21 mouse cellular contexts compared by ENCODE assay signal in the genomic region with DNA sequence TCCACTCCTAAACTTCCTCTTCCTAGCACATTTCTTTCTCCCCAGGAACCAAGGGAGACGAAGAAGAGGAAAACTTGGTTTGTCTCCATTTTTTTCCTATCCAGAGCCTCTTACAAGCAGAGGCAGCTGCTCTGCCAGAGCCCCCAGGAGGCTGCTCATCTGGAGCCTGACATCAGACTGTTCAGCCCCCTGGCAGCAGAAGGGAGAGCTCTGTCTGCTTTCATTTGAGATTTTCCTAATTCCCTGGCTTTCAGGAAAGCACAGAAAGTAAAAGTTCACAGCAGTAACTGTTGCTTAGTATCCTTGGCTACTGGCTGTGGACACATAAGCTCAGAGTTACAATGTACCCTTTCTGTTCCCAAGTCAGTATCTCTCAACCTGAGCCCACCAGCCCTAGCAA.
DNase-seq lines count a peak whose midpoint lies in the region; ATAC-seq and TF ChIP-seq lines count a peak whose summit lies in the region.
"Had no signal": no experiment of that assay in that cellular context is flagged by ENCODE, and none has a peak within 500 bp of the region (broad histone marks: within the 10 kb centered on the region; RNA-seq: fewer than 3 reads in every experiment).

No protein-coding gene starts in this region.

- no peak overlapping the region for H3K4me3 ChIP-seq in forebrain, postnatal 0 days (ENCODE audit: low read depth, low read length)
- no peak overlapping the region for H3K4me3 ChIP-seq in forebrain, embryonic 13.5 days
- H3K4me3 ChIP-seq in heart, embryonic 12.5 days = no peak overlapping the region
- no peak overlapping the region for H3K4me3 ChIP-seq in midbrain, postnatal 0 days (ENCODE audit: low read depth, low read length)
- no peak overlapping the region for H3K4me3 ChIP-seq in midbrain, embryonic 14.5 days (replicated peaks; ENCODE audit: low read depth, low read length)
- H3K4me3 ChIP-seq: embryonic facial prominence, embryonic 15.5 days; erythroblast, embryonic 14.5 days; forebrain, embryonic 10.5 days; forebrain, embryonic 15.5 days; hindbrain, embryonic 10.5 days; hindbrain, embryonic 15.5 days had no signal

- no peaks in the 10 kb centered on the region for H3K36me3 ChIP-seq in forebrain, postnatal 0 days (ENCODE audit: insufficient read depth)
- H3K36me3 ChIP-seq in forebrain, embryonic 13.5 days (ENCODE audit: poor library complexity, severe bottlenecking) = no peaks in the 10 kb centered on the region
- H3K36me3 ChIP-seq in heart, embryonic 12.5 days = no peaks in the 10 kb centered on the region
- H3K36me3 ChIP-seq in midbrain, postnatal 0 days (ENCODE audit: insufficient read depth, low read length) = no peaks in the 10 kb centered on the region
- no peaks in the 10 kb centered on the region for H3K36me3 ChIP-seq in midbrain, embryonic 14.5 days (ENCODE audit: control insufficient read depth, insufficient read depth, low read length)
- H3K36me3 ChIP-seq: embryonic facial prominence, embryonic 15.5 days; forebrain, embryonic 10.5 days; forebrain, embryonic 15.5 days; hindbrain, embryonic 10.5 days; hindbrain, embryonic 15.5 days had no signal

- peak; percentile 46; the same call in 1 of the 2 replicates for ATAC-seq in forebrain, postnatal 0 days
- ATAC-seq in forebrain, embryonic 13.5 days = no peak
- ATAC-seq in heart, embryonic 12.5 days (ENCODE audit: insufficient number of reproducible peaks, low FRiP score) = no peak
- no peak for ATAC-seq in midbrain, postnatal 0 days (ENCODE audit: low FRiP score)
- no peak for ATAC-seq in midbrain, embryonic 14.5 days (ENCODE audit: low FRiP score, low TSS enrichment)
- ATAC-seq: forebrain, embryonic 15.5 days; inflammation-experienced regulatory T-cells, adult 6 months; intestine, postnatal 0 days had no signal

- H3K27ac ChIP-seq in forebrain, postnatal 0 days (ENCODE audit: low read depth, low read length) = no peak overlapping the region
- no peak overlapping the region for H3K27ac ChIP-seq in forebrain, embryonic 13.5 days
- H3K27ac ChIP-seq in heart, embryonic 12.5 days (ENCODE audit: poor library complexity, severe bottlenecking) = no peak overlapping the region
- no peak overlapping the region for H3K27ac ChIP-seq in midbrain, postnatal 0 days (ENCODE audit: low read depth, low read length)
- H3K27ac ChIP-seq in midbrain, embryonic 14.5 days (replicated peaks; ENCODE audit: low read depth, low read length) = no peak overlapping the region
- H3K27ac ChIP-seq: embryonic facial prominence, embryonic 15.5 days; forebrain, embryonic 10.5 days; forebrain, embryonic 15.5 days; hindbrain, embryonic 10.5 days; hindbrain, embryonic 15.5 days had no signal

- no peak overlapping the region for H3K4me2 ChIP-seq in forebrain, postnatal 0 days (ENCODE audit: low read depth)
- H3K4me2 ChIP-seq in forebrain, embryonic 13.5 days = no peak overlapping the region
- no peak overlapping the region for H3K4me2 ChIP-seq in heart, embryonic 12.5 days
- H3K4me2 ChIP-seq in midbrain, postnatal 0 days (ENCODE audit: low read depth, low read length, poor library complexity, severe bottlenecking) = no peak overlapping the region
- H3K4me2 ChIP-seq in midbrain, embryonic 14.5 days (ENCODE audit: low read length) = no peak overlapping the region
- H3K4me2 ChIP-seq: embryonic facial prominence, embryonic 15.5 days; forebrain, embryonic 15.5 days; hindbrain, embryonic 15.5 days had no signal

- no peak overlapping the region for H3K9ac ChIP-seq in forebrain, postnatal 0 days
- H3K9ac ChIP-seq in forebrain, embryonic 13.5 days = no peak overlapping the region
- no peak overlapping the region for H3K9ac ChIP-seq in heart, embryonic 12.5 days
- H3K9ac ChIP-seq in midbrain, postnatal 0 days (replicated peaks; ENCODE audit: low read length, poor library complexity, severe bottlenecking) = 0 out of 2 replicates have a peak overlapping the region, but pooled peaks have one; percentile 0
- no peak overlapping the region for H3K9ac ChIP-seq in midbrain, embryonic 14.5 days (replicated peaks; ENCODE audit: low read length)
- H3K9ac ChIP-seq: embryonic facial prominence, embryonic 15.5 days; forebrain, embryonic 15.5 days; hindbrain, embryonic 15.5 days had no signal

- no peaks in the 10 kb centered on the region for H3K9me3 ChIP-seq in forebrain, postnatal 0 days (ENCODE audit: low read length)
- H3K9me3 ChIP-seq in forebrain, embryonic 13.5 days (replicated peaks) = no peaks in the 10 kb centered on the region
- H3K9me3 ChIP-seq in heart, embryonic 12.5 days (replicated peaks) = peaks cover 6% of the 10 kb centered on the region; the same call in 1 of the 2 replicates
- H3K9me3 ChIP-seq in midbrain, postnatal 0 days (ENCODE audit: low read length) = no peaks in the 10 kb centered on the region
- no peaks in the 10 kb centered on the region for H3K9me3 ChIP-seq in midbrain, embryonic 14.5 days (ENCODE audit: control insufficient read depth, low read length)
- H3K9me3 ChIP-seq: embryonic facial prominence, embryonic 15.5 days; forebrain, embryonic 10.5 days; forebrain, embryonic 15.5 days; hindbrain, embryonic 10.5 days; hindbrain, embryonic 15.5 days had no signal

- H3K4me1 ChIP-seq in forebrain, postnatal 0 days (ENCODE audit: insufficient read depth) = no peaks in the 10 kb centered on the region; the same call in 1 of the 2 replicates
- no peaks in the 10 kb centered on the region; the same call in 1 of the 2 replicates for H3K4me1 ChIP-seq in forebrain, embryonic 13.5 days
- H3K4me1 ChIP-seq in heart, embryonic 12.5 days (replicated peaks) = no peaks in the 10 kb centered on the region
- H3K4me1 ChIP-seq in midbrain, postnatal 0 days (ENCODE audit: insufficient read depth, low read length) = peaks cover 4% of the 10 kb centered on the region; the same call in 1 of the 2 replicates
- H3K4me1 ChIP-seq in midbrain, embryonic 14.5 days (ENCODE audit: control insufficient read depth, insufficient read depth, low read length) = no peaks in the 10 kb centered on the region
- H3K4me1 ChIP-seq: forebrain, embryonic 10.5 days; hindbrain, embryonic 10.5 days had no signal

- no peak for TF ChIP-seq CTCF in forebrain, postnatal 0 days (IDR thresholded peaks at IDR 0.05; ENCODE audit: low read depth)
- TF ChIP-seq CTCF in midbrain, postnatal 0 days (IDR thresholded peaks at IDR 0.05) = no peak

- WGBS in forebrain, postnatal 0 days = 35% methylated on average over 1 of the region's 1 CpGs
- 50% methylated on average over 1 of the region's 1 CpGs for WGBS in forebrain, embryonic 13.5 days
- WGBS in heart, embryonic 12.5 days = 30% methylated on average over 1 of the region's 1 CpGs
- 50% methylated on average over 1 of the region's 1 CpGs for WGBS in midbrain, postnatal 0 days
- 62% methylated on average over 1 of the region's 1 CpGs for WGBS in midbrain, embryonic 14.5 days

- peak; percentile 46 for DNase-seq in forebrain, postnatal 0 days
- DNase-seq in heart, adult 8-10 months (ENCODE audit: low spot score) = peak; percentile 16
- peak; percentile 24 for DNase-seq in midbrain, postnatal 0 days (ENCODE audit: low spot score)
- DNase-seq in midbrain, embryonic 14.5 days = no peak
- DNase-seq in skeletal muscle tissue, adult 2 months (ENCODE audit: low read depth, low spot score) = peak; percentile 59
- DNase-seq in testis, postnatal 14 days (ENCODE audit: low spot score) = no peak
- DNase-seq: adrenal gland, postnatal 10 days; cerebellum, adult 11 months; cerebellum, adult 8-10 months; cerebellum, postnatal 14 days; kidney, adult 8-10 months had no signal

- no peaks in the 10 kb centered on the region for H3K27me3 ChIP-seq in forebrain, postnatal 0 days (ENCODE audit: insufficient read depth, low read length)
- no peaks in the 10 kb centered on the region for H3K27me3 ChIP-seq in forebrain, embryonic 13.5 days
- no peaks in the 10 kb centered on the region for H3K27me3 ChIP-seq in heart, embryonic 12.5 days (replicated peaks)
- no peaks in the 10 kb centered on the region for H3K27me3 ChIP-seq in midbrain, postnatal 0 days (ENCODE audit: insufficient read depth, low read length)
- H3K27me3 ChIP-seq in midbrain, embryonic 14.5 days (ENCODE audit: control insufficient read depth, insufficient read depth, low read length) = no peaks in the 10 kb centered on the region
- H3K27me3 ChIP-seq: embryonic facial prominence, embryonic 15.5 days; forebrain, embryonic 15.5 days; hindbrain, embryonic 15.5 days had no signal

Comparison
In these comparisons a context has a peak if more than half of its experiments do, and no peak if none do; other contexts are left out.
1. DNase-seq: peak in forebrain, postnatal 0 days (single experiment), heart, adult 8-10 months (single experiment), midbrain, postnatal 0 days (single experiment) and skeletal muscle tissue, adult 2 months (single experiment); none in midbrain, embryonic 14.5 days (single experiment) and testis, postnatal 14 days (single experiment).